24 mouse cellular contexts compared by ENCODE assay signal in the genomic region with DNA sequence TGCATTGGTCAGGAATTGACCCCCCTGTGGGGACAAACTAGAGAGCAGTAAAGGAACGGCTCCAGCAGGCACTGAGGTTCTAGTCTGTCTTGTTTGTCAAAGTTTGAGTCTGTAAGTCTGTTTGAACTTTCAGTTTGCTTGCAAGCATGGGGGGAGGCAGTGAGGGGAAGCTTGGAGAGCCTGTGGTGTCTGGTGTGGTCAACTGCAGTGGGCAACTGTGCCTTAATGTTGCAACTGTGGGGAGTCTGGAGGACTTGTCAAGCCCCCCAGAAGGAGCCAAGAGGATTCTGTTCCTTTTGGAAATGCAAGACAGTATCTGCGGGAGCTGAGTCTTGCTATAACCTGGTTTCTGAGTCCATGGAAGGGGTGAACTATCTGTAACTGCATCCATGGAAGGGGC. TPM values are rescaled to one million over a fixed set of nuclear protein-coding genes. Genes with fewer than 3 reads are reported as not detected.
A peak's percentile ranks its signal among the peaks of the same experiment; 100 is the strongest.
DNase-seq lines count a peak whose midpoint lies in the region; ATAC-seq and TF ChIP-seq lines count a peak whose summit lies in the region.
"Had no signal": no experiment of that assay in that cellular context is flagged by ENCODE, and none has a peak within 500 bp of the region (broad histone marks: within the 10 kb centered on the region; RNA-seq: fewer than 3 reads in every experiment).

No protein-coding gene starts in this region.

- no peak overlapping the region for H3K9ac ChIP-seq in limb, embryonic 11.5 days (ENCODE audit: low read length)

- H3K4me2 ChIP-seq in limb, embryonic 11.5 days (ENCODE audit: low read depth, severe bottlenecking) = no peak overlapping the region

- WGBS in limb, embryonic 11.5 days = 87% methylated on average over 2 of the region's 2 CpGs
- WGBS in limb, embryonic 10.5 days = 86% methylated on average over 2 of the region's 2 CpGs
- 90% methylated on average over 2 of the region's 2 CpGs for WGBS in olfactory bulb, adult 2 months

- TF ChIP-seq CTCF in olfactory bulb, adult 2 months (IDR thresholded peaks at IDR 0.05; ENCODE audit: insufficient read depth, low read depth, low read length) = no peak

- H3K36me3 ChIP-seq in limb, embryonic 11.5 days (ENCODE audit: control insufficient read depth, insufficient read depth, low read length) = no peaks in the 10 kb centered on the region
- H3K36me3 ChIP-seq in limb, embryonic 10.5 days = no peaks in the 10 kb centered on the region
- H3K36me3 ChIP-seq: G1E had no signal

- no peaks in the 10 kb centered on the region for H3K4me1 ChIP-seq in limb, embryonic 11.5 days (ENCODE audit: control insufficient read depth, insufficient read depth, low read length)
- no peaks in the 10 kb centered on the region for H3K4me1 ChIP-seq in limb, embryonic 10.5 days
- peaks cover 20% of the 10 kb centered on the region for H3K4me1 ChIP-seq in olfactory bulb, adult 2 months (ENCODE audit: control insufficient read depth, insufficient read depth, low read length)

- no peaks in the 10 kb centered on the region for H3K27me3 ChIP-seq in limb, embryonic 11.5 days (ENCODE audit: control insufficient read depth, insufficient read depth, low read length)
- no peaks in the 10 kb centered on the region for H3K27me3 ChIP-seq in limb, embryonic 10.5 days (ENCODE audit: low read depth, poor library complexity, severe bottlenecking)

- TF ChIP-seq POLR2A in olfactory bulb, adult 2 months (IDR thresholded peaks at IDR 0.05; ENCODE audit: insufficient read depth, low read depth, low read length) = no peak

- H3K9me3 ChIP-seq in limb, embryonic 11.5 days (ENCODE audit: control insufficient read depth, low read length) = no peaks in the 10 kb centered on the region
- no peaks in the 10 kb centered on the region for H3K9me3 ChIP-seq in limb, embryonic 10.5 days (replicated peaks)
- H3K9me3 ChIP-seq: G1E had no signal

- H3K4me3 ChIP-seq in limb, embryonic 11.5 days (ENCODE audit: low read depth, low read length) = no peak overlapping the region
- no peak overlapping the region for H3K4me3 ChIP-seq in limb, embryonic 10.5 days
- no peak overlapping the region for H3K4me3 ChIP-seq in olfactory bulb, adult 2 months (ENCODE audit: insufficient read depth, low read depth, low read length)

- no peak overlapping the region for H3K27ac ChIP-seq in limb, embryonic 11.5 days (replicated peaks; ENCODE audit: low read depth, low read length)
- no peak overlapping the region for H3K27ac ChIP-seq in limb, embryonic 10.5 days
- peak overlapping the region; percentile 96 for H3K27ac ChIP-seq in olfactory bulb, adult 2 months (ENCODE audit: insufficient read depth, low read depth, low read length)

- DNase-seq in limb, embryonic 11.5 days (ENCODE audit: low spot score) = peak; percentile 13
- DNase-seq in limb, embryonic 10.5 days (ENCODE audit: low spot score) = no peak
- DNase-seq in kidney, postnatal 14 days = no peak
- DNase-seq in cerebellum, adult 9-10 months = no peak
- DNase-seq in cerebellum, postnatal 10 days = no peak
- DNase-seq: adrenal gland, adult 2 months; adrenal gland, adult 8-10 months; adrenal gland, postnatal 10 days; adrenal gland, postnatal 14 days; adrenal gland, postnatal 25 days; adrenal gland, postnatal 36 days; B cell, adult 2 months; cerebellum, adult 11 months; cerebellum, adult 11-12 months had no signal

- ATAC-seq in limb, embryonic 11.5 days (ENCODE audit: insufficient number of reproducible peaks, low FRiP score, low TSS enrichment, low read depth) = no peak
- peak; percentile 71; the same call in 1 of the 2 replicates for ATAC-seq in granulocyte monocyte progenitor cell, adult 5-6 weeks (replicated peaks; ENCODE audit: poor library complexity, severe bottlenecking)
- peak; percentile 68 for ATAC-seq in megakaryocyte progenitor cell, adult 5-6 weeks (replicated peaks; ENCODE audit: poor library complexity)
- ATAC-seq: activated CD4-positive, CD25-positive, alpha-beta regulatory T cell, adult 4 months; CD4-positive, CD25-positive, alpha-beta regulatory T cell, adult 4 months; Patski had no signal

RNA-seq across cellular contexts. Expression of a gene that starts 4.3 kb away (rescaled TPM):
- polyA plus RNA-seq in limb, embryonic 11.5 days (2014; fragmentation: Nextera tagmentation; extraction: Ambion mirVana) = not detected in 2 replicates
- polyA plus RNA-seq in limb, embryonic 10.5 days (2016; fragmentation: Nextera tagmentation; extraction: Ambion mirVana) = not detected in 2 replicates
- not detected in 2 replicates for total RNA-seq in granulocyte monocyte progenitor cell, adult 5-6 weeks (2014; fragmentation: Nextera tagmentation)
- not detected in 2 replicates for total RNA-seq in granulocyte monocyte progenitor cell, adult 5-6 weeks (2017)
- total RNA-seq in megakaryocyte progenitor cell, adult 5-6 weeks (2015) = not detected in 2 replicates
- total RNA-seq in megakaryocyte progenitor cell, adult 5-6 weeks (2017) = not detected in 2 replicates
- not detected in 2 replicates for polyA plus RNA-seq in olfactory bulb, adult 2 months (2012; ENCODE audit: insufficient read depth, insufficient read length, low replicate concordance, missing spikeins)
- total RNA-seq: CH12.LX, MEL had no signal
- polyA plus RNA-seq: activated CD4-positive, CD25-positive, alpha-beta regulatory T cell, adult 4 months; brain, embryonic 14.5 days; CD4-positive, CD25-positive, alpha-beta regulatory T cell, adult 4 months; G1E; Patski had no signal
